Mouse (Mus musculus) liver, embryonic 11.5 days (tissue): ENCODE measurements at regions not wholly inside any gene's neighbourhood (a gene's known extent, or its start where the extent isn't known, plus 50 kb on each side); places are given as distances from the start of the nearest gene placed in this dataset.

Experiments used
- ATAC-seq: fragments of 200-750 bp; cut with Nextera tagmentation; replicated peaks from 2 replicates; pipeline ENCODE4 v1.8.0; 2017; ENCODE audit warnings: moderate number of reproducible peaks, mild to moderate bottlenecking, moderate TSS enrichment, moderate library complexity; ENCODE audit not compliant: low FRiP score
- DNase-seq: peaks from one replicate; pipeline ENCODE4 v3.0.0-alpha.2; 2017; ENCODE audit warnings: low spot score
- H3K27ac ChIP-seq: fragments of 300-500 bp; sonication (generic); 2 replicates; pipeline ENCODE4 v1.5.1; 2014; ENCODE audit warnings: mild to moderate bottlenecking, low read depth, low read length, control low read depth
- H3K27me3 ChIP-seq: fragments of 300-500 bp; sonication (generic); replicated peaks from 2 replicates; pipeline ENCODE4 v1.6.1; 2014; ENCODE audit warnings: low read length, mixed read lengths; ENCODE audit not compliant: control insufficient read depth, insufficient read depth
- H3K36me3 ChIP-seq: fragments of 300-500 bp; sonication (generic); 2 replicates; pipeline ENCODE4 v1.6.1; 2014; ENCODE audit warnings: mild to moderate bottlenecking, low read length, moderate library complexity, mixed read lengths; ENCODE audit not compliant: control insufficient read depth, insufficient read depth
- H3K4me1 ChIP-seq: fragments of 300-500 bp; sonication (generic); replicated peaks from 2 replicates; pipeline ENCODE4 v1.6.1; 2014; ENCODE audit warnings: low read length, mixed read lengths; ENCODE audit not compliant: control insufficient read depth, insufficient read depth
- H3K4me2 ChIP-seq: fragments of 300-500 bp; sonication (generic); 2 replicates; pipeline ENCODE4 v1.6.1; 2014; ENCODE audit warnings: mild to moderate bottlenecking, control low read depth, moderate library complexity
- H3K4me3 ChIP-seq: fragments of 300-500 bp; sonication (generic); 2 replicates; pipeline ENCODE4 v1.5.1; 2014; ENCODE audit warnings: low read depth, low read length, control low read depth
- H3K9ac ChIP-seq: fragments of 300-500 bp; sonication (generic); 2 replicates; pipeline ENCODE4 v1.6.1; 2014; ENCODE audit warnings: low read depth, low read length, control low read depth
- H3K9me3 ChIP-seq: fragments of 300-500 bp; sonication (generic); 2 replicates; pipeline ENCODE4 v1.6.1; 2016; ENCODE audit warnings: low read length, inconsistent platforms, mixed read lengths; ENCODE audit not compliant: control insufficient read depth
- WGBS: fragments of 180-500 bp; shearing (Covaris S2); extraction: QIAGEN DNeasy Blood & Tissue Kit; methylation state at CpG from one replicate; pipeline ENCODE4 v1.1.7; 2014; 5-methylcytosine and 5-hydroxymethylcytosine counted together

DNA sequence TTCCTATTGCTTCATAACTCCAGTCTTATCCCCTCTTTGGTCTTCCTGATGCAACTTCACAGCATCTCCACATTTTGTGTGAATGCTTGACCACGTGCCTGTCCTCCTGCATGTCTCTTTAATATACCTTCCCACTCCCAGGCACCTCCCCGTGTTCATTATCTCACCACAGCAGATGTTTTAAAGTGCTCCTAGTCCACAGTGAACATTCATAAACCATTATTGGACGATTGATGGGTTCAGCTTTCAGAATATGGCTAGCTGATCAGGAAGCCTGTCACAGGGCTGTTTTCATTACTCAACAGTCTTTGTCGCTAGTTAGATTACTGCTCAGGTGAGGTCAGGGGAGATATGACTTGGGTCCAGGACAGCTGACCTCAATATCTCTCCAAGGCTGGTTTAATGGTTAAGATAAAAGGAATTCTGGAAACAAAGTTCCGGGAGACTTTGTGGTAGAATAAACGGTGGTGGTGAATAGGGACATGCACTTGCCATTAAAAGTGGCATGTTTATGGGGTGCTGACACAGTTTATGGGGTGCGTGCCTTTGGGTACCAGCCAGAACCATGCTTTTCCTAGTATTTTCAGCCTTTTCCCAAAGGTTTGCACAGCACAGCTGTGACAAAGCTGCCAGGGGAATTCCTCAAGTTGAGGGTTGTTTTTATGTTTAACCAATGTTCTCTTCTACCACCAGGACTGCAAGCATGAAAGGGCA lies 198.5 kb downstream of the Lnpk start:
- H3K27me3 ChIP-seq: no peaks in the 10 kb centered on the region
- H3K4me3 ChIP-seq: no peak overlapping the region
- no peaks in the 10 kb centered on the region for H3K36me3 ChIP-seq
- WGBS: 53% methylated on average over 7 of the region's 7 CpGs
- no peak overlapping the region for H3K4me2 ChIP-seq
- no peak overlapping the region for H3K27ac ChIP-seq
- ATAC-seq (no peak), DNase-seq (no peak)
- H3K9me3 ChIP-seq: no peaks in the 10 kb centered on the region
- H3K9ac ChIP-seq: no peak overlapping the region
- no peaks in the 10 kb centered on the region for H3K4me1 ChIP-seq

- DNase-seq (no peak), ATAC-seq (no peak)
- no peaks in the 10 kb centered on the region for H3K4me1 ChIP-seq
- no peaks in the 10 kb centered on the region for H3K27me3 ChIP-seq
- H3K9me3 ChIP-seq: no peaks in the 10 kb centered on the region
- H3K4me2 ChIP-seq: no peak overlapping the region
- H3K4me3 ChIP-seq: no peak overlapping the region
- no peak overlapping the region for H3K9ac ChIP-seq
- no peak overlapping the region for H3K27ac ChIP-seq
- 91% methylated on average over 3 of the region's 3 CpGs for WGBS
- no peaks in the 10 kb centered on the region for H3K36me3 ChIP-seq
Observed at GRCm38 (mm10) chr2:74378709-74379108, 200.5 kb downstream of the Lnpk start.

- H3K9ac ChIP-seq: no peak overlapping the region
- 87% methylated on average over 1 of the region's 1 CpGs for WGBS
Observed at GRCm38 (mm10) chr2:74373938-74374337, 205.3 kb downstream of the Lnpk start.

DNA sequence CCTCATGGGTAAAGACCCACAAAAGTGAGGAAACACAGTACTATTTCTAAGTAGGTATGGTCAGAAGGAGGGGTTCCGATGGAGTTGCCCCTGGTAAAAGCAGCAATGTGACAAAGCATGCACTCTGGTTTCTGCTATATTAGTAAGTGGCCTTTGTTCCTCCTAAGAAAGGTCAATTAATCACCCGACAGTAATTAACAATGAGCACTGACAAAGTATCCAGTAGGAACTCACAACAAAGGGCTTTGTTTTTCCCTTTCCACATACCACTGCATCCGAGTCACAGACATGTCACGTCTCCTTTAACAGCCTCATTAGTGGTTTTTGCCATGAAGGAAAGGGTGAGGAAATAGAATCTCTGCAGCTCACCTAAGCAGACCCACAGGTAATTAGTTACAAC lies 206.2 kb downstream of the Lnpk start:
- H3K4me2 ChIP-seq: no peak overlapping the region
- no peak overlapping the region for H3K9ac ChIP-seq
- WGBS: 79% methylated on average over 4 of the region's 4 CpGs
- no peaks in the 10 kb centered on the region for H3K36me3 ChIP-seq
- H3K27me3 ChIP-seq: no peaks in the 10 kb centered on the region
- ATAC-seq: no peak
- no peak overlapping the region for H3K27ac ChIP-seq
- H3K9me3 ChIP-seq: no peaks in the 10 kb centered on the region
- no peak for DNase-seq
- no peaks in the 10 kb centered on the region for H3K4me1 ChIP-seq
- no peak overlapping the region for H3K4me3 ChIP-seq

More at GRCm38 (mm10) chr2:74373938-74374337, 205.3 kb downstream of the Lnpk start:
- Histone ChIP-seq H3K27ac (no peak overlapping the region), H3K27me3 (no peaks in the 10 kb centered on the region), H3K36me3 (no peaks in the 10 kb centered on the region), H3K9me3 (no peaks in the 10 kb centered on the region), H3K4me3 (no peak overlapping the region), H3K4me2 (no peak overlapping the region), H3K4me1 (no peaks in the 10 kb centered on the region)
- ATAC-seq (no peak), DNase-seq (no peak)

GRCm38 (mm10) chr2:74363255-74363654 lies 216.0 kb downstream of the Lnpk start:
- ATAC-seq (no peak), DNase-seq (no peak)
- no peak overlapping the region for H3K4me3 ChIP-seq
- no peak overlapping the region for H3K27ac ChIP-seq
- H3K36me3 ChIP-seq: no peaks in the 10 kb centered on the region
- H3K27me3 ChIP-seq: no peaks in the 10 kb centered on the region
- H3K9me3 ChIP-seq: no peaks in the 10 kb centered on the region; the same call in 1 of the 2 replicates
- H3K9ac ChIP-seq: no peak overlapping the region
- WGBS: 83% methylated on average over 2 of the region's 2 CpGs
- H3K4me2 ChIP-seq: no peak overlapping the region
- H3K4me1 ChIP-seq: no peaks in the 10 kb centered on the region

GRCm38 (mm10) chr2:74354591-74354990 lies 224.6 kb downstream of the Lnpk start:
- no peak for ATAC-seq
- no peak for DNase-seq
- Histone ChIP-seq H3K4me2 (no peak overlapping the region), H3K36me3 (no peaks in the 10 kb centered on the region), H3K27me3 (no peaks in the 10 kb centered on the region), H3K9me3 (no peaks in the 10 kb centered on the region), H3K9ac (no peak overlapping the region), H3K4me3 (no peak overlapping the region), H3K4me1 (no peaks in the 10 kb centered on the region), H3K27ac (no peak overlapping the region)
- 74% methylated on average over 8 of the region's 8 CpGs for WGBS

- DNase-seq (no peak), ATAC-seq (no peak)
- no peaks in the 10 kb centered on the region for H3K27me3 ChIP-seq
- H3K9ac ChIP-seq: no peak overlapping the region
- no peak overlapping the region for H3K4me3 ChIP-seq
- H3K9me3 ChIP-seq: no peaks in the 10 kb centered on the region
- no peaks in the 10 kb centered on the region for H3K36me3 ChIP-seq
- 75% methylated on average over 6 of the region's 6 CpGs for WGBS
- H3K27ac ChIP-seq: no peak overlapping the region
- H3K4me1 ChIP-seq: no peaks in the 10 kb centered on the region
- H3K4me2 ChIP-seq: no peak overlapping the region
Observed at GRCm38 (mm10) chr2:74349809-74350208, 229.4 kb downstream of the Lnpk start.

GRCm38 (mm10) chr2:74306301-74306700 lies 272.9 kb downstream of the Lnpk start:
- 79% methylated on average over 9 of the region's 9 CpGs for WGBS
- Histone ChIP-seq H3K36me3 (no peaks in the 10 kb centered on the region), H3K4me3 (no peak overlapping the region), H3K9me3 (no peaks in the 10 kb centered on the region), H3K9ac (no peak overlapping the region), H3K4me2 (no peak overlapping the region), H3K27ac (no peak overlapping the region), H3K27me3 (no peaks in the 10 kb centered on the region), H3K4me1 (no peaks in the 10 kb centered on the region)
- DNase-seq (no peak), ATAC-seq (no peak)

DNA sequence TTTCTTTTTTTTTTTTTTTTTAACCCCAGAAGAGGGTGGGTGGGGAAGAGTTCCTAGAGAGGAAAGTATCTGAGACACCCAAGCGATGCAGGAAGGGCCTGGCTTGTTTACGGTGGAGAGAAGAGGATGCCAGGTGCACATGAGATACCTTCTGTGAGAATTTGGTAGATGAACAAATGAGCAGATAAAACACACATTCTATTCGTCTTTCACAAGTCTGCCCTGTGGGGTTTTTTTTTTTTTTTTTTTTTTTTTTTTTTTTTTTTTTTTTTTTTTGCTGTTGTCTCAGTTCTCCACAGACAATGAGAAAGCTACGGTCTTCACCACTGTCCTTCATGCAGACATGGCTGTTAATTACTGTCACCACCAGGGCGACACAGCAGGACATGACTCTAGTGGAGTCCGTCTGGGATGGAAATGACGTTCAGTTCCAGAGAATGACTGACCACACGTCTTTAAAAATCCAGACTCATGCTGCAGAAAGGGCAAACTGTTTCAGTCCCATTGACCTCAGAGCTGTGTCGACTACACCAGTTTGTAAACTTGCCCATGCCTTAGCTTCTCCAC lies 278.3 kb downstream of the Lnpk start:
- H3K4me3 ChIP-seq: no peak overlapping the region

More for the DNA sequence above, 278.3 kb downstream of the Lnpk start:
- H3K36me3 ChIP-seq: no peaks in the 10 kb centered on the region
- no peak overlapping the region for H3K27ac ChIP-seq
- no peak for DNase-seq
- H3K9me3 ChIP-seq: no peaks in the 10 kb centered on the region
- no peak overlapping the region for H3K9ac ChIP-seq
- ATAC-seq: no peak
- WGBS: 29% methylated on average over 9 of the region's 9 CpGs
- H3K27me3 ChIP-seq: no peaks in the 10 kb centered on the region
- H3K4me2 ChIP-seq: peak overlapping the region; percentile 58
- H3K4me1 ChIP-seq: no peaks in the 10 kb centered on the region
